Mouse (Mus musculus) embryonic fibroblast, embryonic 13.5 days (primary cell): ENCODE data around the gene Slc25a44. TPM values are rescaled to one million over a fixed set of nuclear protein-coding genes. Genes with fewer than 3 reads are reported as not detected.
"Not testable (repeated sequence)": the region's sequence is repeated elsewhere in the genome, so short reads cannot be mapped to it uniquely, and the experiment has no call there.

ENCODE experiments used
- H3K27ac ChIP-seq: 2 replicates; pipeline ENCODE4 v1.5.1; 2012; ENCODE audit warnings: low read length, control low read depth, inconsistent platforms; ENCODE audit not compliant: insufficient read depth
- H3K4me1 ChIP-seq: 2 replicates; pipeline ENCODE4 v1.6.1; 2011; ENCODE audit warnings: low read length; ENCODE audit not compliant: control insufficient read depth, insufficient read depth
- H3K4me3 ChIP-seq: 2 replicates; pipeline ENCODE4 v1.5.1; 2011; ENCODE audit warnings: mild to moderate bottlenecking, control low read depth, low read length; ENCODE audit not compliant: insufficient read depth
- CTCF ChIP-seq: IDR thresholded peaks from 2 replicates; pipeline ENCODE4 v1.5.1; 2011; ENCODE audit warnings: mild to moderate bottlenecking, control low read depth, low read length, moderate library complexity, borderline replicate concordance; ENCODE audit not compliant: insufficient read depth
- POLR2A ChIP-seq: IDR thresholded peaks from 2 replicates; pipeline ENCODE4 v1.6.1; 2011; ENCODE audit warnings: low read depth, mild to moderate bottlenecking, control low read depth, low read length, moderate library complexity
- polyA plus RNA-seq: library from polyadenylated mRNA; stranded (reverse); fragments of >200 nt; gene quantifications from 2 replicates; pipeline ENCODE4 v1.2.4, GENCODE M21; 2011; ENCODE audit warnings: low read depth; ENCODE audit not compliant: missing spikeins, insufficient read length

The Slc25a44 gene
- polyA plus RNA-seq, 1 experiment, result 20.1 TPM

GRCm38 (mm10) chr3:88366830-88367428 is 58.0 kb downstream of the Slc25a44 start:
- H3K27ac ChIP-seq, H3K4me3 ChIP-seq, H3K4me1 ChIP-seq: not testable (repeated sequence)

DNA sequence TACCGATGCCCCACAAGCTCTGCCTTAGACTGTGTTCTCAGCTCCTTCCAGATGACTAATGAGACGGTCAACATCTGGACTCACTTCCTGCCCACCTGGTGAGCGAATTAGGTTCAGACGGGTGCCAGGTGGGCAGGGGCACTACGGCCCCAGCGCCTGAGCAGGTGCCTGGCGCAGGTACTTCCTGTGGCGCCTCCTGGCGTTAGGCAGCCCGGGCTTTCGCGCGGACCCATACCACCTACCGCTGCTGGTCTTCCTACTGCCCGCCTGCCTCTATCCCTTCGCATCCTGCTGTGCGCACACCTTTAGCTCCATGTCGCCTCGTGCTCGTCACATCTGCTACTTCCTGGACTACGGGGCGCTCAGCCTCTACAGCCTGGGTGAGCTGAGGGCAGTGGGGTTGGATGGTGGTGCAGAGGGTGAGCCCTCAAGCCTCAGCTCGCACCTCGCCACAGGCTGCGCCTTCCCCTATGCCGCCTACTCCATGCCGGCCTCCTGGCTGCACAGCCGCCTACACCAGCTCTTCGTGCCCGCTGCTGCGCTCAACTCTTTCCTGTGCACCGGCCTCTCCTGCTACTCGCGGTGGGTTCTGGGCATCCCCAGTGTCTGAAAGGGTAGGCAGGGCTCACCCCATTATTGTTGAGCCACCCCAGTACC is 59.1 kb downstream of the Slc25a44 start:
- H3K4me1 ChIP-seq, result no peaks in the 10 kb centered on the region
- no peak overlapping the region for H3K27ac ChIP-seq
- H3K4me3 ChIP-seq, result no peak overlapping the region
- TF ChIP-seq CTCF, result no peak
- no peak for TF ChIP-seq POLR2A

DNA sequence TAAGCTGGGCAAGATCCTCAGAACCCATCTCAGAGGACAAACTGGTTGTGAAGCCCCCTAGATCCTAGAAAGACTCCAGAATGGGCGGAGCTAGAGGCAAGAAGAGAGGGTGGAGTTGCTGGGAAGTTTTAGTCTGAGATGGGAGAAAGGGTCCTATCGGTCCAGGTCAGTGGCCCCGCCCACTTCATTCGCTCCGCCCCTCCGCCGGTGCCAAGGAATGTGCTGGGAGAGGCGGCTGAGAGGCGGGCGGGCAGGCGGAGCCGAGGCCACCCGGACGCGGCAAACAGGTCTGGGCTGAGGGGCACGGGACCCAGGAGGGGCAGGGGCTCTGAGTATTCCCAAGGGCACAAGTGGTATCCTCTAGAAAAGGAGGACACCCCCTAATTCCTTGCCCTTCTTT is 60.6 kb downstream of the Slc25a44 start, which contains the start of gene Paqr6:
TSS of gene Paqr6 (plus strand) at position 248 of the 400 bp plus-strand sequence.
- Histone ChIP-seq H3K4me1 (no peaks in the 10 kb centered on the region), H3K27ac (no peak within 1 kb of the TSS), H3K4me3 (no peak within 1 kb of the TSS)
- TF ChIP-seq POLR2A (no peak), CTCF (no peak)

GRCm38 (mm10) chr3:88363700-88364099 is 61.2 kb downstream of the Slc25a44 start:
- Histone ChIP-seq H3K4me3 (no peak overlapping the region), H3K4me1 (no peaks in the 10 kb centered on the region), H3K27ac (no peak overlapping the region)
- TF ChIP-seq POLR2A (no peak), CTCF (no peak)

DNA sequence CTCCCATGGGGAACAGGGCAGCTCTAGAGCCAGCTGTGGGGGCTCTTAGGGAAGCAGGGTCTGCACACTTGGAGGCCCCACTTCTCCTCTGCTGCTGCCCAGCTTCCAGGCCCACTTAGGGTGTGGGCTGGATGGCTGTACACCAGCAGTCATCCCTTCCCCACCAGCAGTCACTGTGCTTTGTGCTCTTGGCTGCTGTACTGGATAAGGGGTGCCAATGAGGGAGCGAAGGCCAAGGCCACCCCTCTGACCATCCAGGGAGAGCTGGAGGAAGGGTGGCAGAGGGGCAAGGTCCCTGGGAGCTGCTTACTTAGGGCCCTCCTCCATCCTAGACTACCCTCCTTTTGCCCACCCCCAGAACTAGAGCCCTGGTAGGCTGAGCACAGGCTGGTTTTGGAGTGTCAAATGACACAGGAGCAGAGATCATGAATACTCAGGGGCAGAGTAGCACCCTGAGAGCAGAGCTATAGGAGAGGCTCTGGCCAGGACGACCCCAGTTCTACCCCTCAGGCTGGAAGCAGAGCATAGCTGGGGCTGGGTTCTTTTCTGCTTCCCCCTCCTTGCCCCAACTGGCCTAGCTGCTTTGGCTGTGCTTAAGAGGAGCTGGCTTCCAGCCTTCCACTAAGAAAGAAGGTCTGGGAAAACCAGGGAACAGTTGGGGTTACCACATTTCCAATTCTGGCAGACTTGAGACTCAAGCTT is 63.2 kb downstream of the Slc25a44 start:
- no peak overlapping the region for H3K27ac ChIP-seq
- no peak overlapping the region for H3K4me3 ChIP-seq
- no peak for TF ChIP-seq POLR2A
- TF ChIP-seq CTCF, result no peak
- H3K4me1 ChIP-seq, result no peaks in the 10 kb centered on the region

GRCm38 (mm10) chr3:88361096-88361495 is 63.8 kb downstream of the Slc25a44 start:
- TF ChIP-seq CTCF, result no peak
- TF ChIP-seq POLR2A, result no peak
- H3K4me3 ChIP-seq, result no peak overlapping the region
- no peak overlapping the region for H3K27ac ChIP-seq
- no peaks in the 10 kb centered on the region for H3K4me1 ChIP-seq

Other genes starting within 250 kb of the Slc25a44 start
- gene Rhbg, start 170.4 kb downstream of the Slc25a44 start, polyA plus RNA-seq, result not detected in 2 replicates
- not detected in 2 replicates for gene Gm38392, start 137.9 kb downstream of the Slc25a44 start, polyA plus RNA-seq
- 3.9 and 5.5 TPM in 2 replicates for gene Tsacc, start 128.1 kb downstream of the Slc25a44 start, polyA plus RNA-seq
- 223 and 264 TPM in 2 replicates for gene Cct3, start 128.0 kb downstream of the Slc25a44 start, polyA plus RNA-seq
- 172 and 220 TPM in 2 replicates for gene Glmp, start 100.1 kb downstream of the Slc25a44 start, polyA plus RNA-seq
- gene Tmem79, start 89.0 kb downstream of the Slc25a44 start, polyA plus RNA-seq, result 1.3 and 1.4 TPM in 2 replicates
- 62.8 and 71.6 TPM in 2 replicates for gene Smg5, start 88.9 kb downstream of the Slc25a44 start, polyA plus RNA-seq
- 0.55 and 1.4 TPM in 2 replicates for gene Paqr6, start 60.6 kb downstream of the Slc25a44 start, polyA plus RNA-seq
- not detected in 2 replicates for gene Bglap3, start 52.4 kb downstream of the Slc25a44 start, polyA plus RNA-seq
- gene Bglap2, start 46.4 kb downstream of the Slc25a44 start, polyA plus RNA-seq, result not detected in 2 replicates
- gene Bglap, start 40.7 kb downstream of the Slc25a44 start, polyA plus RNA-seq, result not detected in 2 replicates
- 24.4 and 29.9 TPM in 2 replicates for gene Pmf1, start 14.8 kb downstream of the Slc25a44 start, polyA plus RNA-seq
- 0.25 and 0.63 TPM in 2 replicates for gene Sema4a, start 36.0 kb upstream of the Slc25a44 start, polyA plus RNA-seq
- 401 and 426 TPM in 2 replicates for gene Lmna, start 84.8 kb upstream of the Slc25a44 start, polyA plus RNA-seq
- gene Mex3a, start 107.3 kb upstream of the Slc25a44 start, polyA plus RNA-seq, result 25.7 and 33.6 TPM in 2 replicates
- gene Rab25, start 123.2 kb upstream of the Slc25a44 start, polyA plus RNA-seq, result not detected in 2 replicates
- 74.4 and 81.1 TPM in 2 replicates for gene Lamtor2, start 127.9 kb upstream of the Slc25a44 start, polyA plus RNA-seq
- gene Ubqln4, start 128.6 kb upstream of the Slc25a44 start, polyA plus RNA-seq, result 38.5 and 50.4 TPM in 2 replicates
- gene Ssr2, start 150.7 kb upstream of the Slc25a44 start, polyA plus RNA-seq, result 218 and 298 TPM in 2 replicates
- 174 and 210 TPM in 2 replicates for gene Arhgef2, start 180.8 kb upstream of the Slc25a44 start, polyA plus RNA-seq
- gene Rxfp4, start 228.0 kb upstream of the Slc25a44 start, polyA plus RNA-seq, result not detected in 2 replicates